Mouse (Mus musculus): ENCODE results near the gene Gemin5. TPM values are rescaled to one million over a fixed set of nuclear protein-coding genes. Genes with fewer than 3 reads are reported as not detected.

Gene Gemin5
- total RNA-seq (2018; cell fraction: chromatin; rRNA removed): 10 to 100 TPM in 15 of 26 experiments, 1 to 10 TPM in 11; 1.2 to 32.8 (median 11.9) TPM
- 1 to 10 TPM; 3.6 to 8.6 (median 6.5) TPM for total RNA-seq (2018; cell fraction: cytosol; rRNA removed)
- 10 to 100 TPM in 5 of 26 experiments, 1 to 10 TPM in 21; 2.2 to 23.1 (median 6.5) TPM for total RNA-seq (2018; cell fraction: nucleus; rRNA removed)
- 4.7 to 12.0 TPM (median 5.4 TPM) in 3 replicates for polyA plus RNA-seq (2018)

DNA sequence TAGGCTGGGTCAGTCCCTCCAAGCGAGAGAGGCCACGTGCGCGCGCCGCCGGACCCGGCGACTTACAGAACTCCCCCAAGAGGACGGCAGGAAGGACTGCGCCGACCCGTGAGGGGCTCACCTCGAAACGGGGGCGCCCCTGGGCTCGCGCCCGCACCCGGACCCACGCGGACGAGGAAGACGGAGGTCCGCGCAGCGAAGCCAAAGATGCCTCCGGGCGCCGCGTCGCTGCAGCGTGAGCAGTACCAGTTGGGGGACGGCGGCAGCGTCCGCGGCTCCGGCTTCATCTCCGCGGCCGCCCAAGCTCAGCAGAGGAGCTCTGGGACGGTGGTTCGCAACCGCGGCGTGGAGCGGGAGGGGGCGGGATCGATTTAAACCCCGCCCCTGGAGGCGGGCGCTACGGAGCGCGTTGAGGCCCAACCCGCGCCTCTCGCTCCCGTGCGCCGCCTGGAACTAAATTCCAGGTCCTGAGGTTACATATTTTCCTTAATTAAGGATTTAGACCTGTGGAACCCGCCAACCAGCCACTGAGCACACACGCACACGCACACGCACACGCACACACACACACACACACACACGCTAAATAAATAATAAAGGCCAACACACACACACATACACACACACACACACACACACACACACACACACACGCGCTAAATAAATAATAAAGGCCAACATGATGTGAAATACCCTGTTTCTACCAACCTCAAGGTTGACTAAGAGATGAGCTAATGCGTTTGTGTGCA, at the start of gene Gemin5:
Gene Gemin5 (minus strand): TSS at position 373 of the 749 bp plus-strand sequence.
- peaks cover 22% of the 10 kb centered on the region; the same call in 1 of the 2 replicates for H3K79me2 ChIP-seq (ENCODE audit: inconsistent target)
- no peak within 1 kb of the TSS for H3K27ac ChIP-seq
- under 1% methylated on average over 64 of the region's 71 CpGs for WGBS (ENCODE audit: missing documents)
- H3K36me3 ChIP-seq (ENCODE audit: inconsistent target): peaks cover 2% of the 10 kb centered on the region; the same call in 1 of the 2 replicates
- peak within 1 kb of the TSS; percentile 53 for H3K4me3 ChIP-seq (ENCODE audit: inconsistent target)

DNA sequence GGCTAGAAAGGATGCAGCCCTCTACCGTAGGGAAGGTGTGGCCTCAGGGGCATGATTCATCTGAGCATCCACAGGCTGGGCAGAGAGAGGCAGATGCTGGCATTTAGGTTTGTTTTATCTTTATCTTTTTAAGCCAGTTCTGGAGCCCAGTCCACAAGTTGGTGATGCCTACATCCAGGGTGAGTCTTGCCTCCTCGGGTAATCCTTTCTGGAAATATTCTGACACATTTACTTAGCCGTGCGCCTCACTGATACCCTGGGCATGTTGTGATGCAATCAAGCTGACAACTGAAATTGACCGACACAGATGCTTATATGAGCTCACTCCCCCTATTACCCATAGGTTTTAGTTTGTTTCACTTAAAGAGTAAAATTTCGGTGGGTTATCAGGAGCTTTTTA, 48.5 kb upstream of the Gemin5 start:
- H3K36me3 ChIP-seq (ENCODE audit: inconsistent target): peaks cover 37% of the 10 kb centered on the region
- H3K4me3 ChIP-seq (ENCODE audit: inconsistent target): no peak overlapping the region
- H3K79me2 ChIP-seq (ENCODE audit: inconsistent target): peaks cover 71% of the 10 kb centered on the region
- 47% methylated on average over 6 of the region's 6 CpGs for WGBS (ENCODE audit: missing documents)
- no peak overlapping the region for H3K27ac ChIP-seq

DNA sequence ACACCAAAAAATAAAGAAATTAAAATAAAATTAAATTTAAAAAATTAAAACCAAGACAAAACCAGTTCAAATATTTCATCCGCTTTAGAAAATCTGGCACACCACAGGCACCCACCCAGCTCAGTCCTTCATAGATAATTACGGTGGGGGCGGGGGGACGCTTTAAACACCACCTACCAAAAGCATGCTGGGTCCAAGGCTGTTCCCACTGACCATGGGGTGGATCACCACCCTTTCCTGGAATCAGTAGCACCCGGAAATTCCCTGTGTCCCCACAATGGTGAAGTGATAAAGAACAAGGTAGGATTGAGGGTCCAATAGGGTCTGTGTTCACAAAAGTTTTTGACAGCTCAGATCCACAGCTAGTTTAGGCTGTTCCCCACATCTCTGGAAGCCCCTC, 47.5 kb upstream of the Gemin5 start:
- Histone ChIP-seq H3K79me2 (ENCODE audit: inconsistent target) (peaks cover 61% of the 10 kb centered on the region), H3K36me3 (ENCODE audit: inconsistent target) (peaks cover 33% of the 10 kb centered on the region), H3K4me3 (ENCODE audit: inconsistent target) (peak overlapping the region; percentile 70), H3K27ac (peak overlapping the region; percentile 84; the same call in 1 of the 2 replicates)
- 40% methylated on average over 5 of the region's 5 CpGs for WGBS (ENCODE audit: missing documents)

DNA sequence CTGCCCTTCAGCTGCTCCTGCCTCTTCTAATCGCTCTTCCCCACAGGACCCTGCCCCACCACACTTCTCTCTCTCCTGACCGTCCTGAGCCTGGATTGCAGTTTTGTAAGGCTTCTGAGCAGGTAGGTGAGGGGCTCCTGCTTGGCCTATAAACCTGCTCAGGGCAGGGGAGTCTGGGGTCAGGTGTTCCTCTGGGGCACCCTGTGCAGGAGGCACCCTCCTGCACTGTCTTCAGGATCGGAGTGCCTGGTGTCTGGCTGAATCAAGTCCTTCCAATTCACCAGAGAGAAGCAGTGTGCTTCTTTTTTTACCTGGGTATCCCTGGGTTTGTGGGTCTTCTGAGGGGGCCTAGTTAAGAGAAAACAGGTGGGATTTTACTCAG, 46.7 kb upstream of the Gemin5 start:
- peak overlapping the region; percentile 70 for H3K4me3 ChIP-seq (ENCODE audit: inconsistent target)
- 0% methylated on average over 1 of the region's 3 CpGs for WGBS (ENCODE audit: missing documents)
- peaks cover 53% of the 10 kb centered on the region for H3K79me2 ChIP-seq (ENCODE audit: inconsistent target)
- peaks cover 26% of the 10 kb centered on the region for H3K36me3 ChIP-seq (ENCODE audit: inconsistent target)
- H3K27ac ChIP-seq: peak overlapping the region; percentile 84

DNA sequence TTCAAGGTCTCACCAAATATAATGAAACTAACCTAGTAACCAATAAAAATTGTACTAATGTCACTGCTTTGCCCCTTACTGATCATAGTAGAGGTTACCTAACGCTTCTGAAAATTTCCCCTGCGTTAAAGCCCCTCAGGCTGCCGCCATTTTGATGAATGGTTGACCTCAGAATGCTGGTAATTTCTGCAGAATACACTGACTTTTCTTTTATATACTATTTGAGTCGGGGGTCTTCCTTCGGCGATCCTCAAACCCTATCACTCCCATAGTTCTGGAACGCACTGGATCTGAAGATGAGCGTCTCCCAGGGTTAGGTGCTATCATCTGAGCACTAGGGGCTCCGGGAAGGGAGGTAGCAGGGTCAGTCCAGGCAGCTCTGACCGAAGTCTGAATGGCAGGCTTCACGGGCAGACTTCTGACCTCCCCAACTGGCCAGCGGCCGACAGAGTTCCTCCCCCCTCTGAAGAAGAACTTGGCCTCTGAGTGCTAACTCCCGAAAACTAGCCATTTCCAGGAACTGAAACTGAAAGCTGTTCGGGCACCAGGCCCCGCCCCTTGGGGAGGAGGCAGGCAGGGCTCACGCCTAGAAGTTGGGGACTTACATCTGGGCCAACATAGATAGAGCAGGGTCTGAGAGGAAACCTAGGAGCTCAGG, 46.2 kb upstream of the Gemin5 start:
- WGBS (ENCODE audit: missing documents): 19% methylated on average over 15 of the region's 17 CpGs
- Histone ChIP-seq H3K36me3 (ENCODE audit: inconsistent target) (peaks cover 20% of the 10 kb centered on the region), H3K79me2 (ENCODE audit: inconsistent target) (peaks cover 48% of the 10 kb centered on the region), H3K27ac (peak overlapping the region; percentile 84), H3K4me3 (ENCODE audit: inconsistent target) (peak overlapping the region; percentile 70)

DNA sequence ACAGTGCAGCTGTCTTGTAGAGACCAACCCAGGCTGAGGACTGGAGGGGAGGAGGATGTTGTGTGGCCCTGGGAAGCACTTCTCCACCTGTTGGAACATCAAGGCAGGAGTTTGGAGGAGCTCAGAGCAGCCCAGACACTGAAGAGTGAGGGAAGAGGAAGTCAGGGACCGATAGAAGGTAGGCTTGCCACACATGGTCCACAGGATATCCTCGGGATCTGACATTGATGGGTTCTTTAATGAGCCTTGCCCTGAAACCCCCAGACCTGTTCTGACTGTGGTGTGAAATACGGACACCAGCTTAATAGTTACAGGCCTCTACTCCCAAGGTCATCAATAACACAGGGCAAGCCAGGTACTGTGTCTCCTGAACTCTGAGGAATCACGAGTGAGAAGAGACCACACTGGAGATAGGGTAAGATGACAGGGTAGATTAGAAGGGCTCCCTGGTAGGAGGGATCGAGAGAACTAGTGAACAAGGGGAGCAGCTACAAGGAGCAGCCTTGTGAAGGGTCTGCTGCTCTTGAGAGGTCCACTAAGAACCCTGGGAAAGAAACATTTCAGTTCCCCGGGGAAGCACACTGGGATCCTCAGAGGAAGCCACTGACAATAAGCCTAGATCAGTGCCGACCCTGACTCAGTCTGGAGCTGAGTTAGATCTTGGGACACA, 45.5 kb upstream of the Gemin5 start:
- H3K4me3 ChIP-seq (ENCODE audit: inconsistent target): no peak overlapping the region
- peak overlapping the region; percentile 84; the same call in 1 of the 2 replicates for H3K27ac ChIP-seq
- WGBS (ENCODE audit: missing documents): 64% methylated on average over 7 of the region's 7 CpGs
- peaks cover 13% of the 10 kb centered on the region for H3K36me3 ChIP-seq (ENCODE audit: inconsistent target)
- peaks cover 41% of the 10 kb centered on the region for H3K79me2 ChIP-seq (ENCODE audit: inconsistent target)

DNA sequence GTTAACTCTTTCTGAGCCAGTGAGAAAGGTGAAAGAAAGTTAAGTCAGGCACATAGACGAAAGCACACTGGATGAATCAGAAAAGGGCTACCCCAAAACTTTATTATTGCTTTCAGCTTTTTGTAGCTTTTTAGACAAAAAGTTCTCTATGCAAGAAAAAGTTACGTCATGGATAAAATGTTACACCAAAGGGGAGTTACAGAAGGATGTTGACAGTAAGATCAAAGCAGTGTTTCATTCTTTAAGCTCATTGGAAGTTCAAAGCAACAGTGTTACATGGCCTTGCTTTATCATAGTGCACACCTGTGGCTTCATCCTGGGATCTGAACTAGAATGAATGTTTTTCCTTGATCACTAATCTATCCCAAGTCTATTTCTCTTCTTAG, 43.3 kb upstream of the Gemin5 start:
- Histone ChIP-seq H3K79me2 (ENCODE audit: inconsistent target) (peaks cover 20% of the 10 kb centered on the region), H3K4me3 (ENCODE audit: inconsistent target) (no peak overlapping the region), H3K27ac (0 out of 2 replicates have a peak overlapping the region, but pooled peaks have one; percentile 8), H3K36me3 (ENCODE audit: inconsistent target) (peaks cover 12% of the 10 kb centered on the region)
- 90% methylated on average over 2 of the region's 2 CpGs for WGBS (ENCODE audit: missing documents)

DNA sequence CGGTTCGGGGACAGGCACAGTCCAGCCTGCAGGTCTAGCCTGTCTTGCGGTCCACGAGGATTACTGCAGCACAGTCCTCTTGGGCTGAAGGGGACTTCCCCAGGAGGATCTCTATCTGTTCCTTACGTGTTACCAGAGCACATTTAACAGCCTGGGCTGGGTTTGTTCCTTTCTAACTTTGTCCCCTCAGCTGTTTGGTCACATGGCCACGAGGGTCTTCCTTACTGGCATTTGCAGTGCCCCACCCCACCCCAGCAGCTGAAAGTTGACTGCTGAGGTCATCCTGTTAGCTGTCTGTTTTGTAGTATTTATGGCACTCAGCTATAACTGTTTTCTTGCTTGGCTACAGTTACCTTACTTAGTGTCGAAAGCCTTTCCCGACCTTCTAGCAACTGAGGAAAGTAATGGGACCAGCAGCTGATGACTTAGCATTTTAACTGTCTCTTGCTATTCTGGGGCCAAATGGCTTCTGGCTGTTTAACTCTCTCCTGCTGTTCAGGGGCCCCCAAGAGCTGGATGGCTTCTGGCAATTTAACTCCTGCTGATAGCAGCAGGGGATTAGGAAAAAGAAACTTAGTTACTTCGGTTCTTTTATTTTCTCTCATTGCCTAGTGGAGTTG, 42.8 kb upstream of the Gemin5 start:
- H3K4me3 ChIP-seq (ENCODE audit: inconsistent target): no peak overlapping the region
- H3K79me2 ChIP-seq (ENCODE audit: inconsistent target): peaks cover 15% of the 10 kb centered on the region
- 0 out of 2 replicates have a peak overlapping the region, but pooled peaks have one; percentile 8 for H3K27ac ChIP-seq
- peaks cover 17% of the 10 kb centered on the region for H3K36me3 ChIP-seq (ENCODE audit: inconsistent target)
- WGBS (ENCODE audit: missing documents): 23% methylated on average over 9 of the region's 9 CpGs

DNA sequence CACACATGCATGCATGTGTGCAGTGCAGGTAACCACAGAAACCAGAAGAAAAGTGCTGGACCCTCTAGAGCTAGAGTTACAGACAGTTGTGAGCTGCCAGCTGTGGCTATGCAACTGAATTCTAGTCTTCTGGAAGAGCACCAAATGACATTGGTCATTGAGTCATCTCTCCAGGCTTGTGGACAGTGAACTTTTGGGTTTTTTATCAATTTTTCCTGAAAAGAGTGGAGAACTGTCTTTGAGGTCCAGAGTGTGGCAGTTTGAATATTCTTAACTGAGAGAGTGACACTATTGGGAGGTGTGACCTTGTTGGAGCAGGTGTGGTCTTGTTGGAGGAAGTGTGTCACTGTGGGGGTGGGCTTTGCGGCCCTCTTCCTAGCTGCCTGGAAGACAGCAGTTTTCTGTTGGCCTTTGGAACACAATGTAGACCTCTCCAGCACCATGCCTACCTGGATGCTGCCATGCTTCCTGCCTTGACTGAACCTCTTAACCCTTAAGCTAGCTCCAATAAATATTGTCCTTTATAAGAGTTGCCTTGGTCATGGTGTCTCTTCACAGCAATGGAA, 42.1 kb upstream of the Gemin5 start:
- H3K36me3 ChIP-seq (ENCODE audit: inconsistent target): peaks cover 25% of the 10 kb centered on the region
- WGBS (ENCODE audit: missing documents): 25% methylated on average over 1 of the region's 1 CpGs
- H3K4me3 ChIP-seq (ENCODE audit: inconsistent target): no peak overlapping the region
- no peak overlapping the region for H3K27ac ChIP-seq
- peaks cover 7% of the 10 kb centered on the region for H3K79me2 ChIP-seq (ENCODE audit: inconsistent target)

DNA sequence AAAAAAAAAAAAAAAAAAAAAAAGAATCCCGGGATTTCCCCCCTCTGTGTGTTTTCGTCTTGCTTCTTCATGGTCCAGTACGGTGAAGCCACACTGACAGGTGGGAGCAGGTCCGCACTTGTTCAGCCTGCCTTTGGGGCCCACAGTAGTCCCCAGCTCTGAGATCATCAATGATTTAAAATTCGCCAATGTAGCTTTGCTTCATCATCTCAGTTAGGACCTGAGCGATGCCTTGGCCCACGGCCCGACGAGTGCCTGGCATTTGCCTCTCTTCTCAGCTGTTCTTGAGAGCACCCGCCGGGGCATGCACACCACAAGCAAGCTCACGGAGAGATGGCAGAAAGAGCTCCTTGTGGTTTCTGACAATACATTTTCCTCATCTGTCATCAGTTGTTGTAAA, 32.7 kb upstream of the Gemin5 start:
- H3K4me3 ChIP-seq (ENCODE audit: inconsistent target): no peak overlapping the region
- peaks cover 35% of the 10 kb centered on the region for H3K36me3 ChIP-seq (ENCODE audit: inconsistent target)
- H3K27ac ChIP-seq: no peak overlapping the region
- peaks cover 28% of the 10 kb centered on the region for H3K79me2 ChIP-seq (ENCODE audit: inconsistent target)
- 48% methylated on average over 11 of the region's 12 CpGs for WGBS (ENCODE audit: missing documents)

DNA sequence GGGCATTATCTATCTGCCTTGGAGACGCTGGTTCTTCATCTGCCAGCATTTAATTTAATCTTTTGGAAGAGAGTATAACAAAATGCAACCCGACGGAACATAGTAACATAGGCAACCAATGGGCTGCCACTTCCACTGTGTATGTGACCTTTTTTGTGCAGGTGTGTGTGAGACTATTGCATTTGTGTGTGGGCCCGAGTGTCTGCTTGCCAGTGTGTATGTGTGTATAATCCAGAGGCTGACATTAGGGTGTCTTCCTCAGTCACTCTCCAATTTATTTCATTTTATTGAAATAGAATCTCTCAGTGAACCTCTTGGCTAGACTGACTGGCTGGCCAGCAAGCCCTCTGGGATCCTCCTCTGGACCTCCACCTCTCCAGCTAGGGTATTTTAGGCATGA, 31.9 kb upstream of the Gemin5 start:
- no peak overlapping the region for H3K27ac ChIP-seq
- H3K79me2 ChIP-seq (ENCODE audit: inconsistent target): peaks cover 28% of the 10 kb centered on the region
- H3K4me3 ChIP-seq (ENCODE audit: inconsistent target): peak overlapping the region; percentile 53
- WGBS (ENCODE audit: missing documents): 39% methylated on average over 4 of the region's 4 CpGs
- H3K36me3 ChIP-seq (ENCODE audit: inconsistent target): peaks cover 26% of the 10 kb centered on the region; the same call in 1 of the 2 replicates

DNA sequence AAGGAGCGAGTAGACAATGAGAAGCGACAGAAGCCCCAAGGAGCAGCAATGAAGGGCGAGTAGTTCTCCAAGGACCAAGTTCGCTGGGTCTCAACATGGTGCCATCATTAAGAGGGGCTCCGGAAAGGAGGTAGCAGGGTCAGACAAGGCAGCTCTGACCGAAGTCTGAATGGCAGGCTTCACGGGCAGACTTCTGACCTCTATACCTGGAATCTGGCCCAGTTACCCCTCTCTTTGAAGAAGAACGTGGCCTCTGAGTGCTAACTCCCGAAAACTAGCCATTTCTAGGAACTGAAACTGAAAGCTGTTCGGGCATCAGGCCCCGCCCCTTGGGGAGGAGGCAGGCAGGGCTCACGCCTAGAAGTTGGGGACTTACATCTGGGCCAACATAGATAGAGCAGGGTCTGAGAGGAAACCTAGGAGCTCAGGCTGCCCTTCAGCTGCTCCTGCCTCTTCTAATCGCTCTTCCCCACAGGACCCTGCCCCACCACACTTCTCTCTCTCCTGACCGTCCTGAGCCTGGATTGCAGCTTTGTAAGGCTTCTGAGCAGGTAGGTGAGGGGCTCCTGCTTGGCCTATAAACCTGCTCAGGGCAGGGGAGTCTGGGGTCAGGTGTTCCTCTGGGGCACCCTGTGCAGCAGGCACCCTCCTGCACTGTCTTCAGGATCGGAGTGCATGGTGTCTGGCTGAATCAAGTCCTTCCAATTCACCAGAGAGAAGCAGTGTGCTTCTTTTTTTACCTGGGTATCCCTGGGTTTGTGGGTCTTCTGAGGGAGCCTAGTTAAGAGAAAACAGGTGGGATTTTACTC, 31.1 kb upstream of the Gemin5 start, which contains the start of the genes Igtp and Irgm2:
Gene Igtp (plus strand): TSS at position 328 of the 809 bp plus-strand sequence.
Gene Irgm2 (plus strand): TSS at position 390 of the 809 bp plus-strand sequence.
- peaks cover 19% of the 10 kb centered on the region; the same call in 1 of the 2 replicates for H3K36me3 ChIP-seq (ENCODE audit: inconsistent target)
- peak within 1 kb of the TSS; percentile 53 for H3K4me3 ChIP-seq (ENCODE audit: inconsistent target)
- peaks cover 28% of the 10 kb centered on the region for H3K79me2 ChIP-seq (ENCODE audit: inconsistent target)
- 3% methylated on average over 10 of the region's 15 CpGs for WGBS (ENCODE audit: missing documents)
- peak within 1 kb of the TSS; percentile 89 for H3K27ac ChIP-seq

DNA sequence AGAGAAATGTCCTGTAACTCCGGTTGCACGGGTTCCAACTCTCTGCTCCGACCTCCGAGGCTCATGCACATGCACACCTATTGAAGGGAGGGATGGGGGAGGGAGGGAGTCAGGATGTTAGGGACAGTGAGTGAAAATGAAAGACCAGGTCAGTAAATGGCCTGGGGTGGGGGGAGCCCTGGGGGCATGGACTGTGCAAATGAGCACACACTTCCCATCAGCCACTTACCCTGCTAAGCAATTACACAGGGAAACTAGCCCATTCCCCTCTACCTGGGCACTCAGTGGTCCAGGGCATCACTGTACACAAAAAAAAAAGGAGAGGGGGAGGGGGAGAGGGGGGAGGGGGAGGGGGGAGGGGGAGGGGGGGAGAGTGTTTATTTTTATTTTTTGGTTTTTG, 30.3 kb upstream of the Gemin5 start:
- peaks cover 11% of the 10 kb centered on the region; the same call in 1 of the 2 replicates for H3K36me3 ChIP-seq (ENCODE audit: inconsistent target)
- WGBS (ENCODE audit: missing documents): 95% methylated on average over 4 of the region's 4 CpGs
- peaks cover 28% of the 10 kb centered on the region for H3K79me2 ChIP-seq (ENCODE audit: inconsistent target)
- H3K27ac ChIP-seq: peak overlapping the region; percentile 89
- H3K4me3 ChIP-seq (ENCODE audit: inconsistent target): peak overlapping the region; percentile 53

All from macrophage (primary cell).